Mouse (Mus musculus) ovary, postnatal 10 days (tissue): Measurements from ENCODE around the gene Phldb3.
"Not testable (repeated sequence)": the region's sequence is repeated elsewhere in the genome, so short reads cannot be mapped to it uniquely, and the experiment has no call there.

Experiments used
- DNase-seq: peaks from one replicate; pipeline ENCODE4 v3.0.0; 2022; ENCODE audit warnings: low spot score

Phldb3 gene

GRCm38 (mm10) chr7:24594309-24594803 lies 16.2 kb upstream of the Phldb3 start:
- DNase-seq, result no peak

- DNase-seq, result no peak
Observed at GRCm38 (mm10) chr7:24595464-24595863, 15.1 kb upstream of the Phldb3 start.

- DNase-seq, result no peak
Observed at GRCm38 (mm10) chr7:24598121-24598520, 12.4 kb upstream of the Phldb3 start.

- no peak for DNase-seq
Observed at GRCm38 (mm10) chr7:24599211-24600067, 11.1 kb upstream of the Phldb3 start.

GRCm38 (mm10) chr7:24600941-24601597 lies 9.5 kb upstream of the Phldb3 start:
- peak; percentile 93 for DNase-seq

GRCm38 (mm10) chr7:24605561-24605960 lies 5.0 kb upstream of the Phldb3 start:
- no peak for DNase-seq

- no peak for DNase-seq
Observed at GRCm38 (mm10) chr7:24606046-24606445, 4.5 kb upstream of the Phldb3 start.

- no peak for DNase-seq
Observed at GRCm38 (mm10) chr7:24608017-24608416, 2.5 kb upstream of the Phldb3 start.

- DNase-seq, result no peak
Observed at GRCm38 (mm10) chr7:24608561-24608960, 2.0 kb upstream of the Phldb3 start.

GRCm38 (mm10) chr7:24610879-24611494 lies 424 bp downstream of the Phldb3 start:
- peak; percentile 71 for DNase-seq

- no peak for DNase-seq
Observed at GRCm38 (mm10) chr7:24611709-24612108, 1.1 kb downstream of the Phldb3 start.

- no peak for DNase-seq
Observed at GRCm38 (mm10) chr7:24612308-24612910, 1.8 kb downstream of the Phldb3 start.

- no peak for DNase-seq
Observed at GRCm38 (mm10) chr7:24614816-24615215, 4.3 kb downstream of the Phldb3 start.

- no peak for DNase-seq
Observed at GRCm38 (mm10) chr7:24617763-24618162, 7.2 kb downstream of the Phldb3 start.

- DNase-seq, result not testable (repeated sequence)
Observed at GRCm38 (mm10) chr7:24618374-24618773, 7.8 kb downstream of the Phldb3 start.

GRCm38 (mm10) chr7:24619671-24620397 lies 9.3 kb downstream of the Phldb3 start:
- no peak for DNase-seq

- DNase-seq, result no peak
Observed at GRCm38 (mm10) chr7:24621193-24621592, 10.6 kb downstream of the Phldb3 start.

- DNase-seq, result no peak
Observed at GRCm38 (mm10) chr7:24622967-24623366, 12.4 kb downstream of the Phldb3 start.

GRCm38 (mm10) chr7:24628685-24629610 lies 18.4 kb downstream of the Phldb3 start:
- DNase-seq, result peak; percentile 61

- DNase-seq, result no peak
Observed at GRCm38 (mm10) chr7:24629672-24630071, 19.1 kb downstream of the Phldb3 start.
